Mouse (Mus musculus): Measurements from ENCODE around the gene Fkbp15.

Fkbp15 gene

GRCm38 (mm10) chr4:62285576-62285975 lies 74.8 kb downstream of the Fkbp15 start:
- ChIA-PET CTCF (interaction anchor here in 1 of 4 experiments (0.7 kb wide), 1 partner anchor 18 kb away, joined by 3 read pairs; no protein-coding TSS in a partner anchor), POLR2A (interaction anchor here in 2 of 4 experiments (0.7 to 6.3 kb wide), 8 partner anchors 12 to 742 kb away, joined by 3 to 37 read pairs (median 3); partner anchors contain the start of genes Fkbp15 (in 1 of the 2) and Slc31a1 (in 1 of the 2))

- POLR2A ChIA-PET = interaction anchor here in 3 of 4 experiments (0.5 to 1.7 kb wide), 8 partner anchors 16 to 116 kb away, joined by 3 to 4 read pairs (median 4); partner anchors contain the start of genes Fkbp15 (in 2 of the 3) and Slc31a1 (in 2 of the 3)
- CTCF ChIA-PET = interaction anchor here in 1 of 4 experiments (0.7 kb wide), 1 partner anchor 77 kb away, joined by 3 read pairs; the partner anchor contains the start of gene Fkbp15
Measured at GRCm38 (mm10) chr4:62282969-62283368, 77.4 kb downstream of the Fkbp15 start.

- ChIA-PET CTCF (interaction anchor here in 2 of 4 experiments (0.8 to 2.1 kb wide), 3 partner anchors 18 to 30 kb away, joined by 3 to 8 read pairs (median 5); no protein-coding TSS in a partner anchor), POLR2A (interaction anchor here in 3 of 4 experiments (0.6 to 2.0 kb wide), 5 partner anchors 25 to 79 kb away, joined by 3 to 9 read pairs (median 4); partner anchors contain the start of genes Fkbp15 (in 1 of the 3) and Slc31a1 (in 1 of the 3))
Measured at GRCm38 (mm10) chr4:62281319-62281718, 79.0 kb downstream of the Fkbp15 start.

GRCm38 (mm10) chr4:62278081-62278480 lies 82.3 kb downstream of the Fkbp15 start:
- ChIA-PET POLR2A (no interaction called here), CTCF (interaction anchor here in 1 of 4 experiments (0.8 kb wide), 1 partner anchor 11 kb away, joined by 3 read pairs; no protein-coding TSS in a partner anchor)

- POLR2A ChIA-PET = interaction anchor here in 2 of 4 experiments (0.9 to 1.4 kb wide), 2 partner anchors 28 to 87 kb away, joined by 3 read pairs; no protein-coding TSS in a partner anchor
- CTCF ChIA-PET = interaction anchor here in 2 of 4 experiments (0.7 to 1.5 kb wide), 3 partner anchors 14 to 26 kb away, joined by 3 to 4 read pairs (median 4); no protein-coding TSS in a partner anchor
Measured at GRCm38 (mm10) chr4:62277222-62277621, 83.1 kb downstream of the Fkbp15 start.

GRCm38 (mm10) chr4:62276642-62277041 lies 83.7 kb downstream of the Fkbp15 start:
- POLR2A ChIA-PET = interaction anchor here in 2 of 4 experiments (0.8 to 1.4 kb wide), 4 partner anchors 7 to 88 kb away, joined by 3 read pairs; no protein-coding TSS in a partner anchor

GRCm38 (mm10) chr4:62274841-62275536 lies 85.4 kb downstream of the Fkbp15 start:
- ChIA-PET POLR2A (interaction anchor here in 2 of 4 experiments (0.6 to 1.4 kb wide), 7 partner anchors 9 to 178 kb away, joined by 3 read pairs; partner anchors contain the start of gene Slc31a2 (in 1 of the 2)), CTCF (interaction anchor here in 2 of 4 experiments (0.9 to 2.0 kb wide), 3 partner anchors 10 to 12 kb away, joined by 3 to 6 read pairs (median 5); no protein-coding TSS in a partner anchor)

More at GRCm38 (mm10) chr4:62276642-62277041, 83.7 kb downstream of the Fkbp15 start:
- CTCF ChIA-PET = interaction anchor here in 2 of 4 experiments (0.7 to 1.5 kb wide), 4 partner anchors 13 to 30 kb away, joined by 3 to 4 read pairs (median 4); no protein-coding TSS in a partner anchor

GRCm38 (mm10) chr4:62273916-62274315 lies 86.4 kb downstream of the Fkbp15 start:
- CTCF ChIA-PET = interaction anchor here in 2 of 4 experiments (0.9 to 2.0 kb wide), 3 partner anchors 10 to 11 kb away, joined by 3 to 6 read pairs (median 5); no protein-coding TSS in a partner anchor
- POLR2A ChIA-PET = interaction anchor here in 2 of 4 experiments (0.6 to 1.2 kb wide), 3 partner anchors 23 to 179 kb away, joined by 3 read pairs; no protein-coding TSS in a partner anchor

- ChIA-PET POLR2A (interaction anchor here in 1 of 4 experiments (1.1 kb wide), 1 partner anchor 22 kb away, joined by 3 read pairs; no protein-coding TSS in a partner anchor), CTCF (no interaction called here)
Measured at GRCm38 (mm10) chr4:62272696-62273095, 87.7 kb downstream of the Fkbp15 start.

- CTCF ChIA-PET = interaction anchor here in 2 of 4 experiments (0.6 to 1.0 kb wide), 2 partner anchors 10 to 11 kb away, joined by 3 read pairs; no protein-coding TSS in a partner anchor
- POLR2A ChIA-PET = interaction anchor here in 2 of 4 experiments (1.1 to 2.2 kb wide), 3 partner anchors 16 to 93 kb away, joined by 3 to 5 read pairs (median 3); partner anchors contain the start of genes Fkbp15 (in 1 of the 2) and Slc31a1 (in 1 of the 2)
Measured at GRCm38 (mm10) chr4:62267101-62267500, 93.2 kb downstream of the Fkbp15 start.

- POLR2A ChIA-PET = interaction anchor here in 2 of 4 experiments (1.0 to 2.2 kb wide), 7 partner anchors 15 to 94 kb away, joined by 3 to 5 read pairs (median 3); partner anchors contain the start of genes Fkbp15 (in 1 of the 2) and Slc31a1 (in 1 of the 2)
- CTCF ChIA-PET = interaction anchor here in 2 of 4 experiments (0.6 to 0.7 kb wide), 3 partner anchors 85 to 317 kb away, joined by 3 to 11 read pairs (median 3); no protein-coding TSS in a partner anchor
Measured at GRCm38 (mm10) chr4:62266016-62266415, 94.3 kb downstream of the Fkbp15 start.

- CTCF ChIA-PET = interaction anchor here in 3 of 4 experiments (0.6 to 1.0 kb wide), 3 partner anchors 84 to 318 kb away, joined by 3 to 11 read pairs (median 3); no protein-coding TSS in a partner anchor
Measured at GRCm38 (mm10) chr4:62265154-62265836, 95.1 kb downstream of the Fkbp15 start.

GRCm38 (mm10) chr4:62263133-62263844 lies 97.1 kb downstream of the Fkbp15 start:
- POLR2A ChIA-PET = interaction anchor here in 3 of 4 experiments (0.6 to 2.6 kb wide), 15 partner anchors 12 to 262 kb away, joined by 3 to 10 read pairs (median 4); partner anchors contain the start of genes Fkbp15 (in 2 of the 3), Slc31a1 (in 2 of the 3), 4933430I17Rik (in 1 of the 3) and Pole3 (in 1 of the 3)
- CTCF ChIA-PET = interaction anchor here (0.6 to 2.8 kb wide), 49 partner anchors 11 to 528 kb away, joined by 3 to 20 read pairs (median 4); partner anchors contain the start of genes 4933430I17Rik (in 1 of the 4), Pole3 (in 1 of the 4) and Zfp37 (in 1 of the 4)

More at GRCm38 (mm10) chr4:62265154-62265836, 95.1 kb downstream of the Fkbp15 start:
- POLR2A ChIA-PET = interaction anchor here in 2 of 4 experiments (1.0 to 2.2 kb wide), 7 partner anchors 16 to 95 kb away, joined by 3 to 5 read pairs (median 3); partner anchors contain the start of genes Fkbp15 (in 1 of the 2) and Slc31a1 (in 1 of the 2)

GRCm38 (mm10) chr4:62262276-62262675 lies 98.1 kb downstream of the Fkbp15 start, which contains the start of gene Slc31a2:
Gene Slc31a2, plus strand, starts transcription at chr4:62262562.
- ChIA-PET CTCF (interaction anchor here (0.6 to 2.8 kb wide), 5 partner anchors 11 to 129 kb away, joined by 3 to 18 read pairs (median 4); no protein-coding TSS in a partner anchor), POLR2A (interaction anchor here in 3 of 4 experiments (0.9 to 3.7 kb wide), 9 partner anchors 10 to 263 kb away, joined by 3 to 11 read pairs (median 4); partner anchors contain the start of genes Fkbp15 (in 2 of the 3), Slc31a1 (in 2 of the 3), 4933430I17Rik (in 1 of the 3) and Pole3 (in 1 of the 3))

- CTCF ChIA-PET = interaction anchor here in 1 of 4 experiments (0.6 kb wide), 1 partner anchor 10 kb away, joined by 3 read pairs; no protein-coding TSS in a partner anchor
- POLR2A ChIA-PET = interaction anchor here in 1 of 4 experiments (1.3 kb wide), 1 partner anchor 48 kb away, joined by 3 read pairs; no protein-coding TSS in a partner anchor
Measured at GRCm38 (mm10) chr4:62256931-62257330, 103.4 kb downstream of the Fkbp15 start.

- CTCF ChIA-PET = no interaction called here
- POLR2A ChIA-PET = no interaction called here
Measured at GRCm38 (mm10) chr4:62254551-62254950, 105.8 kb downstream of the Fkbp15 start.

All from embryonic stem cell, embryonic (primary cell).